In genomic region chr11:6219967-6220366, GRCm38 (mm10) we compare ENCODE assay signal across 27 mouse cellular contexts. TPM values are rescaled to one million over a fixed set of nuclear protein-coding genes. Genes with fewer than 3 reads are reported as not detected.
DNase-seq lines count a peak whose midpoint lies in the region; ATAC-seq and TF ChIP-seq lines count a peak whose summit lies in the region.
"Had no signal": no experiment of that assay in that cellular context is flagged by ENCODE, and none has a peak within 500 bp of the region (broad histone marks: within the 10 kb centered on the region; RNA-seq: fewer than 3 reads in every experiment).

No protein-coding gene starts in this region.

- DNase-seq in hindbrain, postnatal 0 days (ENCODE audit: low spot score): peak; percentile 9
- peak; percentile 10 for DNase-seq in midbrain, postnatal 0 days (ENCODE audit: low spot score)
- peak; percentile 43 for DNase-seq in brain, adult 2 months (ENCODE audit: low read depth, low spot score)
- no peak for DNase-seq in forebrain, embryonic 14.5 days (ENCODE audit: low spot score)
- DNase-seq: adrenal gland, postnatal 10 days; adrenal gland, postnatal 36 days; cerebellum, adult 11 months; cerebellum, adult 8-10 months; forebrain, postnatal 0 days; gastrocnemius, postnatal 10 days; gastrocnemius, postnatal 36 days; heart, adult 2 months; heart, postnatal 14 days; heart, postnatal 4 days had no signal

- no peaks in the 10 kb centered on the region for H3K36me3 ChIP-seq in hindbrain, postnatal 0 days (ENCODE audit: insufficient read depth, low read length)
- no peaks in the 10 kb centered on the region for H3K36me3 ChIP-seq in hindbrain, embryonic 12.5 days
- no peaks in the 10 kb centered on the region for H3K36me3 ChIP-seq in midbrain, postnatal 0 days (ENCODE audit: insufficient read depth, low read length)
- H3K36me3 ChIP-seq in midbrain, embryonic 13.5 days: no peaks in the 10 kb centered on the region
- no peaks in the 10 kb centered on the region for H3K36me3 ChIP-seq in forebrain, embryonic 14.5 days (ENCODE audit: control insufficient read depth, insufficient read depth, low read length)
- H3K36me3 ChIP-seq: forebrain, embryonic 10.5 days; heart, embryonic 10.5 days; heart, embryonic 13.5 days; hindbrain, embryonic 15.5 days; intestine, embryonic 15.5 days had no signal

- 58% methylated on average over 6 of the region's 6 CpGs for WGBS in hindbrain, postnatal 0 days
- WGBS in hindbrain, embryonic 12.5 days: 84% methylated on average over 6 of the region's 6 CpGs
- 67% methylated on average over 6 of the region's 6 CpGs for WGBS in midbrain, postnatal 0 days
- 77% methylated on average over 6 of the region's 6 CpGs for WGBS in midbrain, embryonic 13.5 days
- WGBS in forebrain, embryonic 14.5 days: 88% methylated on average over 6 of the region's 6 CpGs

- H3K4me3 ChIP-seq in hindbrain, postnatal 0 days (ENCODE audit: low read length): no peak overlapping the region
- H3K4me3 ChIP-seq in hindbrain, embryonic 12.5 days: no peak overlapping the region
- no peak overlapping the region for H3K4me3 ChIP-seq in midbrain, postnatal 0 days (ENCODE audit: low read depth, low read length)
- H3K4me3 ChIP-seq in midbrain, embryonic 13.5 days (replicated peaks): no peak overlapping the region
- no peak overlapping the region for H3K4me3 ChIP-seq in forebrain, embryonic 14.5 days (ENCODE audit: low read depth, low read length)
- H3K4me3 ChIP-seq: forebrain, embryonic 10.5 days; forebrain, embryonic 13.5 days; heart, adult 2 months; heart, embryonic 10.5 days; heart, embryonic 13.5 days; hindbrain, embryonic 15.5 days; intestine, embryonic 15.5 days had no signal

- H3K27me3 ChIP-seq in hindbrain, postnatal 0 days (ENCODE audit: insufficient read depth, low read length): no peaks in the 10 kb centered on the region
- peaks cover 4% of the 10 kb centered on the region; the same call in 1 of the 2 replicates for H3K27me3 ChIP-seq in hindbrain, embryonic 12.5 days
- H3K27me3 ChIP-seq in midbrain, postnatal 0 days (ENCODE audit: insufficient read depth, low read length): no peaks in the 10 kb centered on the region
- no peaks in the 10 kb centered on the region for H3K27me3 ChIP-seq in midbrain, embryonic 13.5 days
- H3K27me3 ChIP-seq in forebrain, embryonic 14.5 days (replicated peaks; ENCODE audit: control insufficient read depth, insufficient read depth, low read length): no peaks in the 10 kb centered on the region
- H3K27me3 ChIP-seq: forebrain, embryonic 13.5 days; hindbrain, embryonic 15.5 days; intestine, embryonic 15.5 days had no signal

- no peak overlapping the region for H3K27ac ChIP-seq in hindbrain, postnatal 0 days
- no peak overlapping the region for H3K27ac ChIP-seq in hindbrain, embryonic 12.5 days
- no peak overlapping the region for H3K27ac ChIP-seq in midbrain, postnatal 0 days (ENCODE audit: low read depth, low read length)
- H3K27ac ChIP-seq in midbrain, embryonic 13.5 days: no peak overlapping the region
- H3K27ac ChIP-seq in forebrain, embryonic 14.5 days (ENCODE audit: low read depth, low read length): no peak overlapping the region
- H3K27ac ChIP-seq: forebrain, embryonic 10.5 days; forebrain, embryonic 13.5 days; heart, adult 2 months; heart, embryonic 10.5 days; heart, embryonic 13.5 days; hindbrain, embryonic 15.5 days; intestine, embryonic 15.5 days had no signal

- no peak for ATAC-seq in hindbrain, postnatal 0 days
- no peak for ATAC-seq in hindbrain, embryonic 12.5 days (ENCODE audit: low FRiP score)
- no peak for ATAC-seq in midbrain, postnatal 0 days (ENCODE audit: low FRiP score)
- ATAC-seq in midbrain, embryonic 13.5 days: no peak
- ATAC-seq in forebrain, embryonic 14.5 days: no peak
- ATAC-seq: CD4-positive, CD25-positive, alpha-beta regulatory T cell, adult 4 months; forebrain, embryonic 13.5 days; forebrain, postnatal 0 days; intestine, embryonic 15.5 days had no signal

- H3K9me3 ChIP-seq in hindbrain, postnatal 0 days (ENCODE audit: low read length): no peaks in the 10 kb centered on the region
- no peaks in the 10 kb centered on the region for H3K9me3 ChIP-seq in hindbrain, embryonic 12.5 days (replicated peaks)
- H3K9me3 ChIP-seq in midbrain, postnatal 0 days (ENCODE audit: low read length): no peaks in the 10 kb centered on the region
- H3K9me3 ChIP-seq in midbrain, embryonic 13.5 days: no peaks in the 10 kb centered on the region
- H3K9me3 ChIP-seq in forebrain, embryonic 14.5 days (replicated peaks; ENCODE audit: control insufficient read depth, low read length): no peaks in the 10 kb centered on the region
- H3K9me3 ChIP-seq: forebrain, embryonic 10.5 days; forebrain, embryonic 13.5 days; heart, embryonic 10.5 days; heart, embryonic 13.5 days; hindbrain, embryonic 15.5 days; intestine, embryonic 15.5 days had no signal

- H3K4me2 ChIP-seq in hindbrain, postnatal 0 days (ENCODE audit: low read depth, low read length): no peak overlapping the region
- H3K4me2 ChIP-seq in hindbrain, embryonic 12.5 days (replicated peaks): no peak overlapping the region
- no peak overlapping the region for H3K4me2 ChIP-seq in midbrain, postnatal 0 days (ENCODE audit: low read depth, low read length, poor library complexity, severe bottlenecking)
- H3K4me2 ChIP-seq in midbrain, embryonic 13.5 days (replicated peaks): no peak overlapping the region
- H3K4me2 ChIP-seq in forebrain, embryonic 14.5 days (ENCODE audit: low read length): no peak overlapping the region
- H3K4me2 ChIP-seq: forebrain, embryonic 13.5 days; heart, embryonic 13.5 days; hindbrain, embryonic 15.5 days; intestine, embryonic 15.5 days had no signal

- H3K9ac ChIP-seq in hindbrain, postnatal 0 days (replicated peaks; ENCODE audit: low read length): no peak overlapping the region
- H3K9ac ChIP-seq in hindbrain, embryonic 12.5 days: no peak overlapping the region
- no peak overlapping the region for H3K9ac ChIP-seq in midbrain, postnatal 0 days (replicated peaks; ENCODE audit: low read length, poor library complexity, severe bottlenecking)
- no peak overlapping the region for H3K9ac ChIP-seq in midbrain, embryonic 13.5 days (replicated peaks)
- H3K9ac ChIP-seq in forebrain, embryonic 14.5 days (ENCODE audit: low read length): no peak overlapping the region
- H3K9ac ChIP-seq: forebrain, embryonic 13.5 days; forebrain, postnatal 0 days; heart, embryonic 13.5 days; hindbrain, embryonic 15.5 days; intestine, embryonic 15.5 days had no signal

- no peaks in the 10 kb centered on the region for H3K4me1 ChIP-seq in hindbrain, postnatal 0 days (ENCODE audit: insufficient read depth, low read length)
- H3K4me1 ChIP-seq in hindbrain, embryonic 12.5 days: no peaks in the 10 kb centered on the region
- no peaks in the 10 kb centered on the region for H3K4me1 ChIP-seq in midbrain, postnatal 0 days (ENCODE audit: insufficient read depth, low read length)
- H3K4me1 ChIP-seq in midbrain, embryonic 13.5 days (replicated peaks): no peaks in the 10 kb centered on the region
- H3K4me1 ChIP-seq in forebrain, embryonic 14.5 days (ENCODE audit: control insufficient read depth, insufficient read depth, low read length): no peaks in the 10 kb centered on the region
- H3K4me1 ChIP-seq: forebrain, embryonic 10.5 days; forebrain, embryonic 13.5 days; heart, embryonic 13.5 days; hindbrain, embryonic 15.5 days; intestine, embryonic 15.5 days had no signal

- TF ChIP-seq CTCF in hindbrain, postnatal 0 days (IDR thresholded peaks at IDR 0.05; ENCODE audit: low read depth): no peak
- TF ChIP-seq CTCF in midbrain, postnatal 0 days (IDR thresholded peaks at IDR 0.05): no peak

RNA-seq across cellular contexts. Expression of gene Npc1l1, which starts 10.0 kb away (rescaled TPM):
- total RNA-seq in hindbrain, postnatal 0 days (2014; rRNA removed): 0.05 and 0.07 TPM in 2 replicates
- 0.04 and 0.08 TPM in 2 replicates for polyA plus RNA-seq in hindbrain, postnatal 0 days (2015; fragmentation: Nextera tagmentation; extraction: Ambion mirVana)
- polyA plus RNA-seq in hindbrain, embryonic 12.5 days (2016; fragmentation: Nextera tagmentation; extraction: Ambion mirVana): 0.05 TPM in 1 of 2 replicates, not detected in the other
- total RNA-seq in midbrain, postnatal 0 days (2014; rRNA removed): 0.05 TPM in 1 of 2 replicates, not detected in the other
- 0.09 and 0.11 TPM in 2 replicates for polyA plus RNA-seq in midbrain, postnatal 0 days (2015; fragmentation: Nextera tagmentation; extraction: Ambion mirVana)
- polyA plus RNA-seq in midbrain, embryonic 13.5 days (2015; fragmentation: Nextera tagmentation; extraction: Ambion mirVana): 0.05 TPM in 1 of 2 replicates, not detected in the other
- 0.05 TPM in 1 of 2 replicates, not detected in the other for polyA plus RNA-seq in forebrain, embryonic 14.5 days (2014; fragmentation: Nextera tagmentation; extraction: Ambion mirVana)
- total RNA-seq: adrenal gland, postnatal 10 days; forebrain, postnatal 0 days; granulocyte monocyte progenitor cell, adult 5-6 weeks; MEL had no signal
- polyA plus RNA-seq: embryonic facial prominence, embryonic 11.5 days; forebrain, embryonic 10.5 days; forebrain, postnatal 0 days; heart, embryonic 13.5 days; hindbrain, embryonic 11.5 days had no signal

RNA-seq across cellular contexts. Expression of gene Nudcd3, which starts 19.8 kb away (rescaled TPM):
- total RNA-seq in hindbrain, postnatal 0 days (2014; rRNA removed): 57.3 and 66.7 TPM in 2 replicates
- polyA plus RNA-seq in hindbrain, postnatal 0 days (2015; fragmentation: Nextera tagmentation; extraction: Ambion mirVana): 63.0 and 63.6 TPM in 2 replicates
- polyA plus RNA-seq in hindbrain, embryonic 12.5 days (2016; fragmentation: Nextera tagmentation; extraction: Ambion mirVana): 57.7 and 58.6 TPM in 2 replicates
- 68.1 and 69.5 TPM in 2 replicates for total RNA-seq in midbrain, postnatal 0 days (2014; rRNA removed)
- 70.7 and 75.6 TPM in 2 replicates for polyA plus RNA-seq in midbrain, postnatal 0 days (2015; fragmentation: Nextera tagmentation; extraction: Ambion mirVana)
- polyA plus RNA-seq in midbrain, embryonic 13.5 days (2015; fragmentation: Nextera tagmentation; extraction: Ambion mirVana): 62.7 and 65.7 TPM in 2 replicates
- polyA plus RNA-seq in forebrain, embryonic 14.5 days (2014; fragmentation: Nextera tagmentation; extraction: Ambion mirVana): 49.7 and 50.3 TPM in 2 replicates

RNA-seq across cellular contexts. Expression of gene A730071L15Rik, which starts 20.1 kb away (rescaled TPM):
- 0.18 TPM in 1 of 2 replicates, not detected in the other for total RNA-seq in hindbrain, postnatal 0 days (2014; rRNA removed)
- 0.54 and 0.58 TPM in 2 replicates for polyA plus RNA-seq in hindbrain, postnatal 0 days (2015; fragmentation: Nextera tagmentation; extraction: Ambion mirVana)
- 0.40 and 0.41 TPM in 2 replicates for polyA plus RNA-seq in hindbrain, embryonic 12.5 days (2016; fragmentation: Nextera tagmentation; extraction: Ambion mirVana)
- total RNA-seq in midbrain, postnatal 0 days (2014; rRNA removed): 0.11 and 0.42 TPM in 2 replicates
- 0.23 and 0.33 TPM in 2 replicates for polyA plus RNA-seq in midbrain, postnatal 0 days (2015; fragmentation: Nextera tagmentation; extraction: Ambion mirVana)
- 0.59 and 1.0 TPM in 2 replicates for polyA plus RNA-seq in midbrain, embryonic 13.5 days (2015; fragmentation: Nextera tagmentation; extraction: Ambion mirVana)
- 0.35 and 0.95 TPM in 2 replicates for polyA plus RNA-seq in forebrain, embryonic 14.5 days (2014; fragmentation: Nextera tagmentation; extraction: Ambion mirVana)
- total RNA-seq: gastrocnemius, postnatal 10 days; granulocyte monocyte progenitor cell, adult 5-6 weeks; heart, adult 2 months; heart, postnatal 14 days had no signal
- polyA plus RNA-seq: heart, adult 2 months had no signal

RNA-seq across cellular contexts. Expression of gene Ddx56, which starts 47.6 kb away (rescaled TPM):
- 76.7 and 79.4 TPM in 2 replicates for total RNA-seq in hindbrain, postnatal 0 days (2014; rRNA removed)
- 65.6 and 69.0 TPM in 2 replicates for polyA plus RNA-seq in hindbrain, postnatal 0 days (2015; fragmentation: Nextera tagmentation; extraction: Ambion mirVana)
- polyA plus RNA-seq in hindbrain, embryonic 12.5 days (2016; fragmentation: Nextera tagmentation; extraction: Ambion mirVana): 80.5 and 83.0 TPM in 2 replicates
- 74.8 and 77.4 TPM in 2 replicates for total RNA-seq in midbrain, postnatal 0 days (2014; rRNA removed)
- polyA plus RNA-seq in midbrain, postnatal 0 days (2015; fragmentation: Nextera tagmentation; extraction: Ambion mirVana): 64.4 and 75.9 TPM in 2 replicates
- polyA plus RNA-seq in midbrain, embryonic 13.5 days (2015; fragmentation: Nextera tagmentation; extraction: Ambion mirVana): 76.7 and 79.8 TPM in 2 replicates
- polyA plus RNA-seq in forebrain, embryonic 14.5 days (2014; fragmentation: Nextera tagmentation; extraction: Ambion mirVana): 84.3 and 91.7 TPM in 2 replicates

RNA-seq across cellular contexts. Expression of gene Tmed4, which starts 54.7 kb away (rescaled TPM):
- total RNA-seq in hindbrain, postnatal 0 days (2014; rRNA removed): 82.0 and 95.4 TPM in 2 replicates
- 103 and 114 TPM in 2 replicates for polyA plus RNA-seq in hindbrain, postnatal 0 days (2015; fragmentation: Nextera tagmentation; extraction: Ambion mirVana)
- polyA plus RNA-seq in hindbrain, embryonic 12.5 days (2016; fragmentation: Nextera tagmentation; extraction: Ambion mirVana): 140 and 144 TPM in 2 replicates
- 69.9 and 92.7 TPM in 2 replicates for total RNA-seq in midbrain, postnatal 0 days (2014; rRNA removed)
- polyA plus RNA-seq in midbrain, postnatal 0 days (2015; fragmentation: Nextera tagmentation; extraction: Ambion mirVana): 90.1 and 98.9 TPM in 2 replicates
- 156 and 159 TPM in 2 replicates for polyA plus RNA-seq in midbrain, embryonic 13.5 days (2015; fragmentation: Nextera tagmentation; extraction: Ambion mirVana)
- polyA plus RNA-seq in forebrain, embryonic 14.5 days (2014; fragmentation: Nextera tagmentation; extraction: Ambion mirVana): 171 and 172 TPM in 2 replicates
